Mouse (Mus musculus): ENCODE results near the gene Sorbs2.

Sorbs2 gene

DNA sequence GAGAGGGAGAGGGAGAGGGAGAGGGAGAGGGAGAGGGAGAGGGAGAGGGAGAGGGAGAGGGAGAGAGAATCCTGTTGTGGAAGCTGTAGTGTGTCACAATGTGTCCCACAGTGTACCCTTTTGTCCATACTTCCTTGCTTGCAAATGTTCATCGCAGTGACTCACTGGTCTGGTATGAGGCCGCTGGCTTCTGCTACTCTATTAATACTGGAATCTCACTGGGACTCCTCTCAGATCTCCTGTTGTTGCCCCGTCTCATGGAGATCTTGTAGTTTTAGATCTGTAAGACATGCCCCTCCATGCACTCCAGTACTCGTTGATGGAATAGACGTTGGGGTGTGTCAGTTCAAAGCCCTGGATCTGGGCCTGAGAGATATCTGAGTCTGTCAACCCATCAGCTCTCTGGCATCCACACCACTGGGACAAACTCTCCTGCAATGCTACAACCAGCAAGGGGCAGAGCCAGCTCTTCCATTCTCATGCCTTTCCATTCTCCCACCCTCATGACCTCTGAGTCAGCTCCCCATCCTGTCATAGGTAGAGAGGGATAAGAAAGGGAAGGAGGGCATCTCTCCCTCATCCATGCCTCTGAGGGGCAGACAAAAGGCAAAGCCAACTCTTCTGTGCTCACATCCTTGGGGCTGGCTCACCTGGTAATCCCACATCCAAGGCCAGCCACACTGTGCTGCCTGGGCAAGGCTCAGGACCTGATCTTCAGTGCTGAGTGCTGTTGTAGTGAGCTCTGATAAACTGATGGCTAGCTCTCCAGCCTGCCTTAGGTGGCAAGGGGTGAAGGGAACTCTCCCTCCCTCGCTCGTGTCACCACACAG lies 72.3 kb downstream of the Sorbs2 start:
- DNase-seq (ENCODE audit: low read depth), result no peak

DNA sequence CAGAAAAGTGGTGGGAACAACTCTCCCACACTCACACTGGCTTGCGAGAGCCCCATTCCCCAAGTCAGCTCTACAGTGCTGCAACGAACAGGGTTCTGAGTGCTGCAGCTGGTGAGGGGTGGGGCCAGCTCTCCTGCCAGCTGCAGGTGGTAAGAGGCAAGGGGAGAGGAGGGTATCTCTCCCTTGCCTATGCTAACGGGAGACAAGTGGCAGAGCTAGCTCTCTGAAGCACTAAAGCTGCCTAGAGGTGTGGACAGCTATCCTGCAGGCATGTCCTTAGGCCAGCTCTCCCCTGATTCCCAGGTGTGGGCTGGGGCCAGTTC lies 72.9 kb downstream of the Sorbs2 start:
- DNase-seq (ENCODE audit: low read depth), result no peak

DNA sequence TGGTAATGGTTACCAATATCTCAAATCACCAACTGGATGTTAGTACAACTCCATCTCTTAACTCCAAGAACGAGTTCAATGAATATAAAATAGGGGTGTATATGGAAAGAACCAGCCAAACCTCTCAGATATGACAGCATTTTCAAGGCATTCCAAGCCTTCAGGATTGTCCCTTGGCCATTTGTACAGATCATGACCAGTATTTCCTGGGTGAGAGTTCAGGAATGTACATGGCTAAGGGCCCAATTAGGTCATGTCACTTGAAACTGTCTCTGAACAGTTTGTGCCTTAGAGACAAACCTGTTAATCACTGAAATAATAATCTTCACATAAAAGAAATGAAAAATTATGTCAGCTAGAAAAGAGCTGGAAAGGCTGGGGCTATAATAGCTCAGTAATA lies 76.3 kb downstream of the Sorbs2 start:
- DNase-seq (ENCODE audit: low read depth), result no peak

DNA sequence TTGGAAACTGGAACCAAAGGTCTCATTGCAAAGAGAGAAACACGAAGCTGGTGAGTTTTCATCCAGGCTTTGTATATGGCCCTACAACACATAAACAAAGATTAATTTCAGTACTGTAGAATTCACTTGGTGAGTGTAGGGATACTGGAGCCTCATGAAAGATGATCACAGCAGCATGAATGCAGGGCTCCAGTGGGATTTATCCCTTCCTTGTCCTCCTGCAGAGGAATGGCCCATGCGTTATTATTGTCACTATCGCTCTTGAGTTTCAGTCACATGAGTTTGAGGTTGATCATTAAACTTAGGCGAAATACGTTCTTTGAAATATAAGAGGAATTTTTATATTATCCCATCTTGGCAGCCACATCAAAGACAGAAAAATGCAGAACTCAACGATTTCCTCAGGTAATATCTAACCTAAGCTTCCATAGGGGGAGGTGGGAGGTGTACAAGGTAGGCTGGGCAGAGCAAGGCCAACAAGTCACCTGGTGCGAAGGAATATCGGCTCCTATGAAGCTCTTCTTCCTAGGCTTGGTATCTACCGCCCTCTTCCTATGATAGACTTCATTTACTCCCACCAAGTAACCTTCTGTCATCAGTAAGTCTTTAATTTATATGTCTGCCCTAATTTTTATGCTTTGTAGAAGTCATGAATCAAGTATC lies 76.9 kb downstream of the Sorbs2 start:
- no peak for DNase-seq (ENCODE audit: low read depth)

DNA sequence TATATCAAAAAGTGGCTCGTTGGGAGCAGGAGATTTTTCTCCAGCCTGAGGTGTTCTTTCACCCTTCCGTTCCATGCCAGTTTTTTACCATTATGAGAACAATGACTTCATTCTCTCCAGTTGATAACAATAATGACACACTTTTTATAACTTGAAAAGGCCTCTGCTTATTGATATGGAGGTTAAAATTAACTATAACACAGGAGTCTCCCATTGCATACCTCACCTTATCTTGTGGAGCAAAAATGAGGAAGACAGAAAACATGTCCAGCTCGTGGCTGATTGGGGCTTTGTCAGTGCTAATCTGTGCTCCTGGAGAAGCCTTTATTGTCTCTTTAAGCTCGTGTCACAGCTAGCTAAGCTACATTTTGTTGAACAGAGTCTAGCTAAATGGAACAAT lies 77.6 kb downstream of the Sorbs2 start:
- no peak for DNase-seq (ENCODE audit: low read depth)

DNA sequence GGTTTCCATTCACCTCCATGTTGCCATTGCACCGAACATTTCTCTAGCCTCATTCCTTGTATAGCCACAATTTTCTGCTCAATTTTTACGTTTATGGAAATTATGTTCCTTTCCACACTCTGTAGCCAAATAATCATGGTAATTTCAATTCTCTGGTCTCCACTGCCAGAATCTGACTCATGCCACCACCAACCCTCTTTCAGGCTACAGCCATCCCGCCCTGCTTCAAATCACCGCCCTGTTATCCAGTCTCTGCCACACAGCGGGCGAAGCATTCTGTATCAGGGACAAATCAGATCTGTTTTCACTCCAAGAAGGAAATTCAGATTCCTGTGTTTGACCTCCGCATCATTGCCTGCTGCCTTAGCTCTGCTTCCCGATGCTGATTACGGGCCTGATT lies 79.4 kb downstream of the Sorbs2 start:
- no peak for DNase-seq (ENCODE audit: low read depth)

DNA sequence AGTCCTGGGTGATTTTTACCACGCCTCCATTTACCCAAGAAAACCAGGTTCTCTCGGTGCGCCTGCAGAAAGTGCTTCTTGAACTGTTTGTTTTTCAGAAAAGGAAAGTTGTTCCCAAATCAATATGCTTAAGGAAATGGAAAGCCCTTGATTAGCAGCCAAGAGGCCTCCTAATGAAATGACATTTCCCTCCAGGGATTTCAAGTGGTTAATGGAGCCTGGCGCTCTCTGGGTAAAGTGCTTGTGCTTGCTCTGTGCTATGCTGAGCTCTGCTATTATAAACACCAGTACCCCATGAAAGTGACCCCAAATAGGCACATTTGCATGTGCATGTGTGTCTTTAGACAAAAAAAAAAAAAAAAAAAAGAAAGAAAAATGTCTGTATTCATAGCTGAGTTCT lies 84.3 kb downstream of the Sorbs2 start:
- no peak for DNase-seq (ENCODE audit: low read depth)

DNA sequence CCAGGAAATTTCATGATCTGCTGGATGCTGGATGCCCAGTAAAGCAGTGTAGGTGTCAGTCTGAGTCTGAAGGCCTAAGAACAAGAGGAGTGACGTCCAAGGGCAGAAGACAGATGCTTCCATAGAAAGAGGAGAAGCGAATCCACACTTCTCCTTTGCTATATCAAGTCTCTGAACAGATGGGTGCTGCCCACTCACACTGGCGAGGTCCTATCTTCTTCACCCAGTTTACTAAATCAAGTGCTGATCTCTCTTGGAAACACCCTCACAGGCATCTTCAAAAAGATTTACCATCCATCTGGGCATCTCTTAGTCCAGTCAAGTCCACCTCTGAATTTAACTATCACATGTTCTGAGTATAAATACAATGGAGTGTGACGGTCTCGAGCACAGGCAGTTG lies 86.1 kb downstream of the Sorbs2 start:
- no peak for DNase-seq (ENCODE audit: low read depth)

DNA sequence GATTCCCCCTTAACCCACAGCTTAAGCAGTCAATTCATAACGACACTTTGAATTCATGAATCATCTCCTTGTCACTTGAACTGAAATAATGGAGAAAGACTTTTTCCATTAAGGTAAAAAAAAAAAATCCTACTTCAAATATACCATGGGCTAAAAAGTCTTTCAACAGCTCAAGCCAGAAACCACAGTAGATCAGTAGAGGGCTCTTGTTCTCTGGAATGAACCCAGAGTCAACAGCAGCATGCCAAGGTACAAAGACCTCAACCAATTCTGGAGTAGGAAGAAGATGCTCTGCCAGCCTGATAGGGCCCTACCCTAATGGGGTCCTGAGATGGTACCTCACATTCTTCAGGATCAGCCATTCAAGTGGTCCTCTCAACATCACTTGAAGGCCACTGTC lies 88.4 kb downstream of the Sorbs2 start:
- DNase-seq (ENCODE audit: low read depth), result no peak

DNA sequence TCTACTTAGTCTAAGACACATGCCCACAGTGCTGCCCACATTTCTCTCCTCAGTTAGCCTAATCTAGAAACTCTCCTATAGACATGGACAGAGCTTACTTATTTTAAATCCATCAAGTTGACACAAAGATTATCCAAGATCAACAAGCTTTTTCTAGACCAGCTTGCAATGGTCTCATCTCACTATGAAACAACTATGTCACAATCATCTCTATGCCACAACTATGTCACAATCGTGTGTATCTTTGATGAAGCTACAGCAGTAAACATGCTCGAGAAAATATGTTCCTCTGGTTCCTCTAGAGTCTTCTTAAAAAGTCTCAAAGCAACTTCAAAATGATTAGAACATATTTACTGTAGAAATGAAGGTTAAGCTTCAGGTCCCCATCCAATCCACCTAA lies 89.0 kb downstream of the Sorbs2 start:
- DNase-seq (ENCODE audit: low read depth), result no peak

DNA sequence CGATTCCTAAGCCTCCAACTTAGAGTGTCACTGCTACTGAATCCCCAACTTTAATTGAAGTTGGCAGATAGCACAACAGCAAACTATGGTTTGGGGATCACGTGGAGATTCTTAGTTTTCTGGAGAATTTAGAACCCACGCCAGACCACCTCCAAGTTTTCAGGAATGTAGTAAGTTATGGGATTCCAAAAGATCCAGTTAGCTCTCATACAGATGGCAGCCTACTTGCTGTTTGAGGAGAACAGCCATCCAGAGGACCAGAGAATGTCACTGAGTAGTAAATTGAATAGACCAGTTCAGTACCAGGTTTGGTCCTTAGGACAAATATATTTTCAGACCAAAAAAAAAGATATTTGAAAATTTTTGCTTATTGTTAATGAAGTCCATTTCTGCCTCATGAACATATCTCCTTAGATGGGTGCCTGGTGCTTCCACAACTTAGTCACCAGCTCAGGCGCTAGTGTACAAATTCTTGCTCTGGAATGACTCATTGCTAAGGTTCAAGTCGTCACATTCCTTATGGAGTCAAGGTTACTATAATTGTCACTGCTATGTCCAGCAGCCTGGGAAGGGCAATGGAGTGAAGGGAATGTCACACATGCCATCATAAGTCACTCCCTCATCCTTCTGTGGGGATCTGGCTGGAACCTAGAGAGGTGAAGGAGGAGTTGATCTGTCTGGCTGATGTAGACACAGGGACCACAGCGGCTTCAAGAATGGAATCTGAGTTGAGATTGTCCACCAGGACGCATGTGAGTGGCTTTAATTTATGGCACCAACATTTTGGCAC lies 90.2 kb downstream of the Sorbs2 start:
- DNase-seq (ENCODE audit: low read depth), result no peak

DNA sequence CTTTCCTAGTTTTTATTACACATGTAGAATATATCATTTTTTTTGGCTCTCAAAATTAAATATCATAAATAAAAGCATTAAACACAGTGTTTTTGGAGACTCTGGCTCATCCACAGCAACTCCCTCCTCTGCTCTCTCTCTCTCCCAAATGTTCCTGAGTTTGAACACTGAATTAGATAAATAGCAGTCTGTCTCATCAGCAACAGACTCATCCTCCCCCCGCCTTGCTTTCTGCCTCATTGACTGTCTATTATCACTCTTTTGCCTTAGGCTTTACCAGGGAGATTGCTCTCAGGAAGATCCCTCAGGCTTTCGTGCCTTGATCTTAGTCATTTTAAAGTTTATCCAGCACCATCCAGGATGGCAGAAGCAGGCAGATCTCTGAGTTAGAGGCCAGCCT lies 91.3 kb downstream of the Sorbs2 start:
- no peak for DNase-seq (ENCODE audit: low read depth)

DNA sequence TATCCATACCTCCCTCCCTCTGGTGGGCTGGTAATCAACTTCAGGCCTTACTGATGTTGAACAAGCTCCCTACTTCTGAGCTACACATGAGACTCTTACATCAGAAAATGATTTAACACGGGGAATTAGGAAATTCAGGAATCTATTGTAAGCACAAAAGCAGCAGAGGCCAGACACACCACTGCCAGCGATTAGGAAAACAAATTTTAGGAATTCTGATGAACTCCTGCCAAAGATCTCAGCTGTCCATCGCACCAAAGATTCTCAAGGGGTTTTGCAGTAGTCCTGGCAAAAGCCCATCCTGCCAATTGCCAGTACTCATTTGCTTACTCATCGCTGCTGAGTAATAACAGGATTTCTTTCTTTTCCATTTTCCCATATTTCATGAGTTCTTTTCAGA lies 94.4 kb downstream of the Sorbs2 start:
- DNase-seq (ENCODE audit: low read depth), result peak; percentile 95

DNA sequence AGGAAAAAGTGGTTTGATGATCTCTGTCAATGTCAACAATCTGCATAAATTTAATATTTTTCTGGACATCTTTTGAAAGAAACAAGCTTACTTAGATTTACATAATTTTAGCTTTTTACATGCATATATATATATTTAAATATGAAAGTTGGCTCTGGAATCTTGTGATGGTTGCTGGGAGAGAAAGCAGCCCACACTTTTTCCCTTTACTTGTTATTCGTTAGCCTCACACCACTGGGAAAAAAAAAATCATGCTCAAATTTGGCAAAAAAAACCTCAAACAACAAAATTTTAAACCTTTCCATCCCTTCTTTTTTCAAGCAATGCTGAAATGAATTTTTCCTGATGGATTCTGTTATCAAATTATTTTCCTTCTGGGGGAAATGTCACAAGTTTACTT lies 97.8 kb downstream of the Sorbs2 start:
- no peak for DNase-seq (ENCODE audit: low read depth)

DNA sequence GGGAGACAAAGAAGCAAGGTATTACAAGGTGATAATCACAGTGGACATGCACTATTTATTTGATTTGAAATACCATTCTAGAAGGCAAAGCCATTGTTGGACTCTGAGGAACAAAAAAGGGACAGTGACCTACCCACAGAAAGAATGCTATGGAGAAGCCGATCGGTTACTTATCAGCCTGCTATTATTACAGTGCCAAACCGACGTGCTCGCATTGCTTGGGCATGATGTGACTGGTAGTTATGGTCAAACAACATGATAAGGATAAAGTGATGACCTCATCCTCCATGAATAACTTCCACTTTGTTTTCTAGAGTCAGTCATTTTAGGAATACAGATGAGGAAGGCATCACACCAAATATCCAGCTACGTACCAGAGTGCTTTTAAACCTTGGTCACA lies 99.4 kb downstream of the Sorbs2 start:
- DNase-seq (ENCODE audit: low read depth), result no peak

DNA sequence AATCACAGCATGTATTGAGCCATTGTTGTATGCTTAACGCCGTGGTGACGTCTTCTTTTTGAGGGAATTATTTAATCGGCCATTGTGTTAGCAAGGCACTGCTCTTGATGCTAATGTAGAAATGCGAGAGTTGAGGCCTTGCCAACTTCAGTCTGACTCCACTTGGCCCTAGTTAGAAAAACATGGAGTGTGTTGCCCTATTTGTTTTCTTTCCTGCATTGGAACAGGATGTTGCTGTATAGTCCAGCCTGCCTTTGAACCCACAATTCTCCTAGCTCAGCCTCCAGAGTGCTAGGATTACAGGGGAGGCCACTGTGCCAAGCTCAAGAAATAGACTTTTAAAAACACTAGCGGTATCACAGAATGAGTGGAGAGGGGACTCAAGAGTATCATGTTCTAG lies 100.8 kb downstream of the Sorbs2 start:
- no peak for DNase-seq (ENCODE audit: low read depth)

DNA sequence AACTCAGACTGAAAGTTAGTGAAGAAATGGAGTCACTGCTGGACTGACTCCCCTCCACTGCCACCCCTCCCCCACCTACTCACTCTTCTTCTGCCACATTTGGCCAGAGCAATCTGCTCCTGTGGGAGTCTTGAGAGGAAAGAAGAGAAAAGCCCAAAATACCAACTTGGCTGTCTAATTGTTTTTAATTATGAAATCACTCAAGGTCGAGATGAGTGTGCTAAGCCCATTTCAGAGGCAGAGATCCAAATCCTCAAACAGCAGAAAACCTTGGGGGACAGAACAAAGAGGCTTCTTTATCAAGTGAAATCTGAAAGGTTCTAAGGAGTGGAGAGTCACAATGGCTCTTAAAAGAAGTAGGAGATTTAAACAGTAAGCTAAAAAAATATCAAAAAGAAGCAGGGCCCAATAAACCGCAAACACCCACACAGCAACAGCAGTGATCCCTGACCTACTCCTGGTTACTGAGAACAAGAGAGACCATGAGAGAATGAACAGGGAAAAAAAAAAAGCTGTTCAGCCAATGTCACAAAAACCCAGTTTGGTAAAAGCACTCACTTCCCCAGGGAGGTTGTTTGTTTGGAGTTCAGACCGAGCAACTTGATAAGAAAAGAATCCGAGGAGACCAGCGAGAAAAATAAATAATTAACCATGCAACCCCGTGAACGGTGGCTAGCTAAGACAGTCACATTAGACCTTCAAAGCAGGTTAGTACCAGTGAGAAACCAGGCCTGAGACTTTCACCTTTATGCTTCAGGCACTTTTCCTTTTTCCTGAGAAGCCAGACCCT lies 103.0 kb downstream of the Sorbs2 start:
- DNase-seq (ENCODE audit: low read depth), result no peak

DNA sequence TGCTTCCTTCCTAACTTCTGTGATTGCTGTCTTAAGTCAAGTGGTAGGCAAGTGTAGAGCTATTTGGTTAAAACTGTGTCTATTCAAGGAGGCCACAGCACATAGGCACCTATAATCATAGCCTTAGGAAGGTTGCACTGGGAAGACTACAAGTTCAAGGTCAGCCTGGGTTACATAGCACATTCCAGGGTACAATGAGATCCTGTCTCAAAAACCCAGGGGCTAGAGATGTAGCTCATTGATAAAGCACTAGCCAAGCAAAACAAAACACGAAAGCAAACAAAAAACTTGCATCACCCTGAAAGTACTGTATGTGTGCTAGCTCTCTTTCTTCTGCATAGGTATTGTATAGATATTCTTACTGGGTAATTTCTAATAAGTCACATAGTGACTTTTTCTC lies 103.7 kb downstream of the Sorbs2 start:
- DNase-seq (ENCODE audit: low read depth), result no peak

DNA sequence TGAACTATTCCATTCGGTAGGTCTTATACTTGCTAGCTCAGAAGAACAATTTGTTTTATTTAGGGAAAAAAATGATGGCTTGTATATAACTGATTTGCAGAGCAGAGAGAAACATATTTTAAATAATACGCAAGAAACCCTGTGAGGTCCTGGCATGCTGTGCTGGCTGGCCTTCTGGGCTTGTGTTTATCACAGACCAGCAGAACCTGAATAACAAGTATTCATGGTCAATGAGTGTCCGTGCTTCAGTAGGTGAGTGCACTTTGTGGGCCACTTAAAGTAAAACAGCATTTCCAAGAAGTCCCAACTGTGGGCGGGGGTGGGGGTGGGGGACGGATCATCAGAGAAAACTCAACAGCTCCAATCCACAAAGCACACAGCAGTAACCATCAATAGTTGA lies 107.0 kb downstream of the Sorbs2 start:
- no peak for DNase-seq (ENCODE audit: low read depth)

DNA sequence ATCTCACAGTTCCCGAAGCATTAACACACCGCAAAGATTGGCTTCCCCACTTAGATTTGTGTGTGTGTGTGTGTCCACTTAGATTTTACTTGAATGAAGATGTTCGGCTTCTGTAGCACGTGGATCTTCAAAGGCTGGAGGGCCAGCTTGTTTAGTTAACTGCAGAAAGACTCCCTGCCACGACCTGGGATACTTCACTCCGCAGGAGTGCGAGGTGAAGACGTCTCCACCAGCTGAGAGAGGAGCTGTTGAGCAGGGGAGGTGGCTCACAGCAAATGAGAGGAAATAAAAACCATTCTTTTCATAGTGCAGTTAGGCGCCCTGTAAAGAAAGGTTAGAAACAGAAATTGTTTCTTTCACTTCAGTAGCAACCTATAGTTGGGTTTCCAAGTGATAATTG lies 107.5 kb downstream of the Sorbs2 start:
- no peak for DNase-seq (ENCODE audit: low read depth)

DNA sequence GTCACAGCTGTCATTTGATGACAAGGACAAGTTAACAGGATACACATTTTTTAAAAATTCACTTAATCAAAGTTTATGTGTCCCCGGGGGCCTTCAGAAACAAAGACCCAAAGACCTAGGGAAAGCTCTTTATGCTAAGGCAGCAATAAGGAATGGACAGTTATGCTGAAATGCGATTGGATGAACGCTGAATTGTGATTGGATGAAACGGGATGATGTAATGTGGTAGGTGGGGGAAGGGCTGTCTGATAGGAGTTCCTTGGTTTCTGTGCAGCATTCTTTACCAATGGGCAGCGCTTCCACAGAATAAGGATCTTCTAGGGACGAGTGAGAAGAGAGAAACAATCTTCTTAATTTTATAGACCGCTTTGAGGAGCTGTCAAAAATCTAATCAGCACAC lies 108.0 kb downstream of the Sorbs2 start:
- no peak for DNase-seq (ENCODE audit: low read depth)

DNA sequence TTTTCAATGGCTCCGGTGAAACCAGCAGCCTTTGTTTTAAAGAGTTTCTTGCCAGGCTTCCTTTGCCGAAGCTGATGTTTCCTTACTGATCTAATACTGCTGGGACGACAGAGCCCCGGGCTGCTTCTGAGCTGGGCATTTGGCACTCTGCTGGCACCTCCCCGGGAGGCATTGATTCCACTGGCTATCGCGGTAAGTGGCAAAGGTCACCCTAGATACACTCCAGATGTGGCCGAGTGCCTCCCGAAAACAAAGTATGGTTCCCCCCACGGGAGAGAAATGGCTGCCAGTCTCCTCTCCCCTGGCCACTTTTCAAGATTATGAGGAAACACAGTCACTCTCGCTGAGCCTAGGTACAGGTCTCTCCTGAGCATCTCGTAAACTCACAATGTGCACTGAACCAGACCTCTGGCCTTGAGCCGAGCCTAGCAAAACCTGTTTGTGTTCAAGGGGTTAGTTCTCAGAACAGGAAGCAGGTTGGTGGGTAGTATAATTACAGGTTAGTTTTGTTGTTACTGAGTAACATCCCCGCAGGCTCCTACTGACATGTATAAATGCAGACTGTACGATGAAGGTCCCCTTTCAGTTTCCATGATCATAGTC lies 114.1 kb downstream of the Sorbs2 start:
- no peak for DNase-seq (ENCODE audit: low read depth)
